Mouse (Mus musculus): ENCODE measurements around the gene Zc3h12c.

DNA sequence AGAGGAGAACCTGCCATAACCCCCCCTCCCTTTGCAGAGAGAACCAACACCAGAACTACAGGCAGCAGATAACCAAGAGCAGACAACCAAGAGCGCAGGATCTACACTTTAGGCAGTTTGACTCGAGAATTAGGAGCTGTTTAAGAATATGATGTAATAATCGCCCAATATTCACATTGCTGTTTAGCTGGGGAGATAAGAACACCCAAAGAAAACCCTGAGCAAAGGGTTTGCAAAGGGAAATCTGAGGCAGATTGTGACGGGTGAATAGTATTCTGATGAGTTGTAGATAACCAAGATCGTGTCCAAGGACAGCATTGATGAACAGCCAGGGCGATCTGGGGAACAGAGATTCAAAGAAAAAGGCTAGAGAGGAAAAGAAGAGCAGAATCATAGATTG, 2.3 kb upstream of the Zc3h12c start:
- TF ChIP-seq TBP (IDR thresholded peaks at IDR 0.05; ENCODE audit: low read depth, low read length) = no peak
- peak in 1 of 2 experiments; percentile 61; a peak in 2 of 4 replicates for TF ChIP-seq EP300 (IDR thresholded peaks at IDR 0.05; ENCODE audit: low read depth in 1 of 2, low read length in 2 of 2)
- TF ChIP-seq CTCF (IDR thresholded peaks at IDR 0.05 in 2 of 3, conservative IDR thresholded peaks at IDR 0.05 in 1 of 3; ENCODE audit: control insufficient read depth in 1 of 3, insufficient read depth in 1 of 3, low read depth in 2 of 3, low read length in 3 of 3, poor library complexity in 1 of 3, severe bottlenecking in 1 of 3) = no peak
- peak; percentile 47; the same call in 1 of the 2 replicates for TF ChIP-seq GATA1 (IDR thresholded peaks at IDR 0.05; ENCODE audit: low read depth, low read length)
- no peak for TF ChIP-seq ZMIZ1 (IDR thresholded peaks at IDR 0.05; ENCODE audit: low read depth, low read length)
- TF ChIP-seq RCOR1 (IDR thresholded peaks at IDR 0.05; ENCODE audit: low read depth, low read length) = peak; percentile 85
- TF ChIP-seq NRF1 (IDR thresholded peaks at IDR 0.05; ENCODE audit: insufficient read depth, low read depth, low read length, poor library complexity, severe bottlenecking) = no peak

Data from MEL (cell line).